Mouse (Mus musculus) hindbrain, embryonic 10.5 days (tissue): Measurements from ENCODE around the gene Mpzl3. TPM values are rescaled to one million over a fixed set of nuclear protein-coding genes. Genes with fewer than 3 reads are reported as not detected.

ENCODE experiments used
- DNase-seq: peaks from one replicate; pipeline ENCODE4 v3.0.0-alpha.2; 2017; ENCODE audit warnings: low spot score
- H3K27ac ChIP-seq: fragments of 300-500 bp; sonication (generic); 2 replicates; pipeline ENCODE4 v1.5.1; 2016; ENCODE audit warnings: mild to moderate bottlenecking, moderate library complexity
- H3K27me3 ChIP-seq: fragments of 300-500 bp; sonication (generic); 2 replicates; pipeline ENCODE4 v1.6.1; 2016; ENCODE audit warnings: mild to moderate bottlenecking; ENCODE audit not compliant: poor library complexity, insufficient read depth, severe bottlenecking
- H3K36me3 ChIP-seq: fragments of 300-500 bp; sonication (generic); 2 replicates; pipeline ENCODE4 v1.6.1; 2016; ENCODE audit warnings: mild to moderate bottlenecking, moderate library complexity
- H3K4me1 ChIP-seq: fragments of 300-500 bp; sonication (generic); replicated peaks from 2 replicates; pipeline ENCODE4 v1.6.1; 2016; ENCODE audit warnings: mild to moderate bottlenecking
- H3K4me3 ChIP-seq: fragments of 300-500 bp; sonication (generic); 2 replicates; pipeline ENCODE4 v1.5.1; 2016; ENCODE audit warnings: mild to moderate bottlenecking, moderate library complexity
- H3K9me3 ChIP-seq: fragments of 300-500 bp; sonication (generic); 2 replicates; pipeline ENCODE4 v1.6.1; 2016; ENCODE audit warnings: mild to moderate bottlenecking, moderate library complexity
- WGBS: fragments of 180-500 bp; shearing (Covaris S2); methylation state at CpG from one replicate; pipeline ENCODE4 v1.1.7; 2016; 5-methylcytosine and 5-hydroxymethylcytosine counted together
- polyA plus RNA-seq: library from polyadenylated mRNA; unstranded; fragments of >200 nt; fragmentation: Nextera tagmentation; extraction: Ambion mirVana; gene quantifications from 2 replicates; pipeline ENCODE4 v1.2.1, GENCODE M21; 2016

The Mpzl3 gene
- polyA plus RNA-seq, 1 experiment from 2014 or later, result 2.0 TPM

GRCm38 (mm10) chr9:45090811-45091210, 35.8 kb downstream of the Mpzl3 start:
- peaks cover 4% of the 10 kb centered on the region for H3K27me3 ChIP-seq
- H3K4me1 ChIP-seq, result no peaks in the 10 kb centered on the region
- WGBS, result 71% methylated on average over 3 of the region's 3 CpGs
- no peak for DNase-seq
- H3K9me3 ChIP-seq, result no peaks in the 10 kb centered on the region
- no peak overlapping the region for H3K27ac ChIP-seq
- no peak overlapping the region for H3K4me3 ChIP-seq
- no peaks in the 10 kb centered on the region for H3K36me3 ChIP-seq

DNA sequence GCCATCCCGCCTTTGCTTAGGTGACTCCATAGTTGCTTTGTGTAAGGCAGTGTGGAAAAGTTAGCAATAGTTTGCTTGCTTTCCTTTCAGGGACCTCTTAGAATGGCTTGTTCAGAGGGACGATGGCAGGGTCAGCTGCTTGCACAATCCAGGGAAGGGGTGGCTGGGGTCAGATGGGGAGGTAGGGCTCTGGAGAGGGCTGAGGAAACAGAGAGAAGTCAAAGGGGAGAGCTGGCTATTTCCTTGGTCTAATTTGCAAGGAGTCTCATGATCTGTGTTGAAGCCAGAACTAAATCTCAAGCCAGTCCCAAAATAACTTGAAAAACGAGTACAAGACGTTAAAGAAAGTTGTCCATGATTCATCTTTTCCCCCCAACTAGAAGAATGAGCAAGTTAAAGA, 37.7 kb downstream of the Mpzl3 start:
- no peak overlapping the region for H3K4me3 ChIP-seq
- H3K27ac ChIP-seq, result no peak overlapping the region
- no peak for DNase-seq
- H3K9me3 ChIP-seq, result no peaks in the 10 kb centered on the region
- H3K4me1 ChIP-seq, result no peaks in the 10 kb centered on the region
- WGBS, result 71% methylated on average over 4 of the region's 4 CpGs
- peaks cover 9% of the 10 kb centered on the region for H3K27me3 ChIP-seq
- H3K36me3 ChIP-seq, result no peaks in the 10 kb centered on the region

DNA sequence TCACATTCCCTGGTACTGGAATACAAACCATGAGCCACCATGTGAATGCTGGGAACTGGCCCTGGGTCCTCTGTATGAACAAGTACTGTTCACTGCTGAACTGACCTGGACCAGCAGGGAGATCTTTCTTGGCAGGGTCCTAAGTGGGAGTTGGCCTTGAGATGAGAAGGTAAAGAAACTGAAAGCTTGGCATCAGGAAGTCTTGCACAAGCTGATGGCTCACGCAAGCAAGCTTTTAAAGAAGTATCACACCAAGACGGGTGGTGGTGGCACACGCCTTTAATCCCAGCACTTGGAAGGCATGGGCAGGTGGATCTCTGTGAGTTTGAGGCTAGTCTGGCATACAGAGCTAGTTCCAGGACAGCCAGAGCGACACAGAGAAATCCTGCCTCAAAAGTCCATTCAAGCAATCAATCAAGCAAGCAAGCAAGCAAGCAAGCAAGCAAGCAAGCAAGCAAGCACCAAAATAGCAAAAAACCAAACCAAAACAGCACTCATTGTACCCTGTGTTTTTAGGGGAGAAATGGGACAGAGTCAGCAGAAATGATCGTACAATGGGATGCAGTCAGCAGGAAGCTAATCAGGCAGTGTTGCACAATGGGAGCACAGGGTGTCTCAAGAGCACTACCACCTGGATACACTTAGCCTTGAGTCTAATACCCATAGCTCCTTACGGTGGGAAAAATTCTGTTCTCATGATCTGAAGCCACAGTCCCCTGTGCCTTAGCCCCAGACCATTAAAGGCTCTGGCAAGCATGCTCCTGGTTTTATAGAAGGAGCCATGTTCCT, 40.4 kb downstream of the Mpzl3 start:
- no peak for DNase-seq
- WGBS, result 90% methylated on average over 6 of the region's 6 CpGs
- no peaks in the 10 kb centered on the region for H3K36me3 ChIP-seq
- peaks cover 5% of the 10 kb centered on the region; the same call in 1 of the 2 replicates for H3K27me3 ChIP-seq
- no peaks in the 10 kb centered on the region for H3K4me1 ChIP-seq
- H3K27ac ChIP-seq, result no peak overlapping the region
- no peaks in the 10 kb centered on the region for H3K9me3 ChIP-seq
- H3K4me3 ChIP-seq, result no peak overlapping the region

DNA sequence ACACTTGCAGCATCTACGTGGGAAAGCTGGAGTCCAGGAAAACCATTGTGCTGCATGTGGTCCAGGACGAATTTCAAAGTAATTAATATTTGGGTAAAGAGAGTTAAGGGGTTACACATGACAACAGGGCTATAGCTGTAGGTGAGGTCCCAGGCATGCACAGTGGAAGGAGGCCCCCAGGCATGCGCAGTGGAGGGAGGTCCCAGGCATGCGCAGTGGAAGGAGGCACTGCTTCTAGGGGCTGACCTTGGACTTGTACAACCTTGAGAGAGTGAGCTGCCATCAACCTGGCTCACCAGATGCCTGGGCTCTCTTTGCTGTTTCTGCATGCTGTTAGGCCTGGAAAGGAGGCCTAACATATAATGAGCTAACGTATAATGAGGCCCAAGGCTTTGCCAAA, 42.9 kb downstream of the Mpzl3 start:
- DNase-seq, result no peak
- WGBS, result 87% methylated on average over 5 of the region's 5 CpGs
- Histone ChIP-seq H3K4me3 (no peak overlapping the region), H3K4me1 (peaks cover 4% of the 10 kb centered on the region; the same call in 1 of the 2 replicates), H3K36me3 (no peaks in the 10 kb centered on the region), H3K27me3 (peaks cover 5% of the 10 kb centered on the region; the same call in 1 of the 2 replicates), H3K27ac (no peak overlapping the region), H3K9me3 (no peaks in the 10 kb centered on the region)

DNA sequence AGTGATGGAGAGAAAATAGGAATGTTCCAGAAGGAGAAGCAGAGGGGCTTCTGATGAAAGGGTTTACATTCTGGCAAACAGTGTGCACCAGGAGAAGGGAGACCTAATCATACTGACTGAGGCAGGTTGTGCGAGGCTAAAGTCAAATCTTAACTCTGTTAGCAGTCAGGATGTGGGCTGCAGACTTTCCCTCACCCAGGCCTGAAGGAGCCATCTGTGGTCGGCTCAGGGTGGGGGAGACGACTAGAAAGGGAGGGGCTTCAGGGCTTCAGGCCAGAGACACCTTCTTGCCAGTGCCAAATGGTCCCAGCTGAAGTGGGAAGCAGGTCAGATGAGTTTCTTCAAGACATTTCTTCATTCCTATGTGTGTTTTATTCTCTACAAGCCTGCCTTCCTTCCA, 43.4 kb downstream of the Mpzl3 start:
- Histone ChIP-seq H3K27me3 (peaks cover 5% of the 10 kb centered on the region; the same call in 1 of the 2 replicates), H3K36me3 (no peaks in the 10 kb centered on the region), H3K9me3 (no peaks in the 10 kb centered on the region), H3K27ac (no peak overlapping the region), H3K4me3 (no peak overlapping the region), H3K4me1 (peaks cover 9% of the 10 kb centered on the region; the same call in 1 of the 2 replicates)
- DNase-seq, result no peak
- 54% methylated on average over 3 of the region's 3 CpGs for WGBS

- WGBS, result 96% methylated on average over 1 of the region's 1 CpGs
- H3K36me3 ChIP-seq, result no peaks in the 10 kb centered on the region
- DNase-seq, result no peak
These were observed 47.5 kb downstream of the Mpzl3 start for GRCm38 (mm10) chr9:45102528-45102927.

DNA sequence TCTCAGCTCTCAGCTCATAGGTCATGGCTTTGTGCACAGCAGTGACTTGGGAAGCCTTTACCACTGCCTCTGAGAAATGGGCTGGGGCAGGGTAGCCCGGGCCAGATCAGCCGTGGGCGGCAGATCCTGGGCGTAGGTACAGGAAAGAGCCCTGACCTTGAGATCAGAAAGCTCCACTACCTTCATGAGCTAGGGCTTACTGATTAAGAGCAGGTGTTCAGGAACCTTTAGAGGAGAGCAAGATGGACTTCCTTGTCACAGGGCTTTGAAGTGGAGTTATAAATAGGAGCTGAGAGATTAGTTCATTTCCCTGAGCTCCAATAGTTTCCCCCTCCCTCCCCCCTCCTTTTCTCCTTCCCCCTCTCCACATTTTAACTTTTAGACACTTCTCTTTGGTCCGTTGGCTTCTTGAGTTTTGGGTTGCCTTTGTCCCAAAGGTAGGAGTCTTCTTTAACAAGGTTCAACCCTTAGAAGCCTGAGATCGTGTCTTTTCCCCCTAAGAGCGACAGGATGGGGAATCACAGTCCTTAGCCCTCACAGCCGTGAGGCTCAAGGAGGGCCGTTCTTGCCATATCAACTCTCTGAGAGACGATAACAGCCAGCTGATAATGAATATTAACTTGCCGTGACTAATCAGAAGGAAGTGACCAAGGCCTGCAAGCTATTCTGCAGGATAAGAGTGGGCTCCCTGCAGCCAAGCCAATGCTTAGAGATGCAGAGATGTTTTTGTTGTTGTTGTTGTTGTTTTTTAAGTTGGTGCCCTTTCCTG, 48.4 kb downstream of the Mpzl3 start:
- Histone ChIP-seq H3K27ac (no peak overlapping the region), H3K4me3 (no peak overlapping the region), H3K27me3 (no peaks in the 10 kb centered on the region), H3K36me3 (no peaks in the 10 kb centered on the region), H3K9me3 (no peaks in the 10 kb centered on the region), H3K4me1 (peaks cover 9% of the 10 kb centered on the region; the same call in 1 of the 2 replicates)
- DNase-seq, result no peak
- 73% methylated on average over 11 of the region's 11 CpGs for WGBS

More at GRCm38 (mm10) chr9:45102528-45102927, 47.5 kb downstream of the Mpzl3 start:
- peaks cover 9% of the 10 kb centered on the region; the same call in 1 of the 2 replicates for H3K4me1 ChIP-seq
- H3K4me3 ChIP-seq, result no peak overlapping the region
- no peaks in the 10 kb centered on the region for H3K27me3 ChIP-seq
- no peak overlapping the region for H3K27ac ChIP-seq
- no peaks in the 10 kb centered on the region for H3K9me3 ChIP-seq

- DNase-seq, result no peak
- Histone ChIP-seq H3K4me3 (no peak overlapping the region), H3K27me3 (no peaks in the 10 kb centered on the region), H3K27ac (no peak overlapping the region), H3K36me3 (no peaks in the 10 kb centered on the region), H3K9me3 (no peaks in the 10 kb centered on the region), H3K4me1 (peaks cover 9% of the 10 kb centered on the region; the same call in 1 of the 2 replicates)
- 88% methylated on average over 2 of the region's 2 CpGs for WGBS
These were observed 50.8 kb downstream of the Mpzl3 start for GRCm38 (mm10) chr9:45105596-45106374.

DNA sequence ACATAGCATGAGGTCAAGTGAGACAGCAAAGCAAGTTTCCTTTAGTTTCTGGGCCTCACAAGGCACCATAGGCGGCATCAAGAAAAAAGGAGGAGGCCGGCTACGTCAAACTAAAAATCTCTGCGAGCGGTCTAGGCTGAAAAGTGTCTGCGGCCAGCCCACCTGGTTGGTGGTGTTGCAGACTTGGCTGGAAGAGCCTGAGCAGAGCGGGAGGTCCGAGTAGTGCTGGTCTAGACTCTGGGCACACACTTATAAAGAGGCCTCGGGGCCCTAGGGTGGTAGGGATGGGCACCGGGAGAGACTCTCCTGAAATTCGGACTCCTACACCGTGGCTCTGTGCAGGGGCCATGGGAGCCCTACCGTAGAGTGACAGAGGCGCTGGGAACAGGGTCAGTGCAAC, 60.7 kb downstream of the Mpzl3 start:
- Histone ChIP-seq H3K4me1 (peaks cover 22% of the 10 kb centered on the region), H3K9me3 (no peaks in the 10 kb centered on the region), H3K4me3 (peak overlapping the region; percentile 49), H3K27me3 (peaks cover 21% of the 10 kb centered on the region), H3K36me3 (no peaks in the 10 kb centered on the region), H3K27ac (peak overlapping the region; percentile 76)
- WGBS, result 3% methylated on average over 14 of the region's 14 CpGs
- DNase-seq, result peak; percentile 58

- Histone ChIP-seq H3K36me3 (no peaks in the 10 kb centered on the region), H3K4me3 (no peak overlapping the region), H3K27ac (no peak overlapping the region), H3K27me3 (peaks cover 27% of the 10 kb centered on the region), H3K4me1 (peaks cover 23% of the 10 kb centered on the region), H3K9me3 (no peaks in the 10 kb centered on the region)
- no peak for DNase-seq
- 69% methylated on average over 9 of the region's 9 CpGs for WGBS
These were observed 61.8 kb downstream of the Mpzl3 start for GRCm38 (mm10) chr9:45116819-45117218.

GRCm38 (mm10) chr9:45117741-45118431, 62.9 kb downstream of the Mpzl3 start, which contains the start of gene Scn2b:
Gene Scn2b, plus strand, starts transcription at chr9:45117782.
- peaks cover 31% of the 10 kb centered on the region for H3K4me1 ChIP-seq
- DNase-seq, result peak; percentile 44
- H3K9me3 ChIP-seq, result no peaks in the 10 kb centered on the region
- H3K4me3 ChIP-seq, result peak within 1 kb of the TSS; percentile 64
- peaks cover 34% of the 10 kb centered on the region for H3K27me3 ChIP-seq
- H3K27ac ChIP-seq, result peak within 1 kb of the TSS; percentile 90
- 0% methylated on average over 13 of the region's 13 CpGs for WGBS
- H3K36me3 ChIP-seq, result no peaks in the 10 kb centered on the region

DNA sequence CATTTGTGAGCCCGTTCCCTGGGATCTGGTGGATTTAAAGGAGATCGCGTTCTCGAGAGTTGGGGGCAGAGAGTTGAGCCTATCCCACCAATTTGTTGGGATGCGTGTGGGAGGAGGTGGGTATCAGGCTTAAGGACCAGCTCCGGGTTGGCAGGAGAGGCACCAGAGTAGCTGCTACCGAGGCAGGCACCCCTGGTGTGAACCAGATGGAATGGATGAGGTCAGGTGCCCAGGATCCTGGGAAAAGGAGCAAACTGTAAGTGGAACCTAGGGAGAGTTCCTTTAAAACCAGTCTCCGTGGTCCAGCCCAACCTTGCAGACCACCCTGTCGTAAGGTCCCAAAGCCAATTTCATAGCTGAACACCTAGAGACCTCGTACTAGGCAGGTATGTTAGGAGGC, 63.6 kb downstream of the Mpzl3 start:
- H3K36me3 ChIP-seq, result no peaks in the 10 kb centered on the region
- no peaks in the 10 kb centered on the region for H3K9me3 ChIP-seq
- peak overlapping the region; percentile 64 for H3K4me3 ChIP-seq
- peak overlapping the region; percentile 90 for H3K27ac ChIP-seq
- H3K4me1 ChIP-seq, result peaks cover 31% of the 10 kb centered on the region
- 29% methylated on average over 10 of the region's 10 CpGs for WGBS
- peaks cover 34% of the 10 kb centered on the region for H3K27me3 ChIP-seq
- DNase-seq, result no peak
